Mouse (Mus musculus): ENCODE measurements around the gene Qrich2. TPM values are rescaled to one million over a fixed set of nuclear protein-coding genes. Genes with fewer than 3 reads are reported as not detected.
A peak's percentile ranks its signal among the peaks of the same experiment; 100 is the strongest.

Qrich2 gene
- total and polyA plus RNA-seq, 3 experiments, result 0.29 to 0.38 (median 0.32) TPM

DNA sequence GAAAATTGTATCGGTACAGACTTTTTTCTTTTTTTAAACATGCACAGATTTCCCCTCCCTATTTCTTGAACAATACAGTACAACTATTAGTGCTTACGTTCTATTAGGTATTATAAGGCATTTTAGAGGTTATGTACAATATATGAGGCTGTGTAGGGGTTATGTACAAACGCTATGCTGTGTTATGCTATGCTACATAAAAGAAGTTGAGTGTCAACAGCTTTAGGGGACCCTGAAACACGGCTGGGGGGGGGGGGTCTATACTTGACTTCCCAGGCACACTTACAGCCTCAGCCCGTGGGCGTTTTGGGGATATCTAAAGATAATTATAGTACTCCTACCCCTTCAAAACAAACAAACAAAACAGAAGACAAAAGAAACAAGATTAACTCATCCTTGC, 33.9 kb downstream of the Qrich2 start:
- DNase-seq (ENCODE audit: extremely low read depth), result no peak
- peak overlapping the region; percentile 59 for H3K9ac ChIP-seq (ENCODE audit: insufficient read depth, low read depth)
- no peaks in the 10 kb centered on the region for H3K9me3 ChIP-seq (replicated peaks; ENCODE audit: low read length)
- dilution Hi-C loops (cut with MboI; ENCODE audit: extremely low pct_ligation_motif_present, extremely low pct_unique_long_range_greater_than_20kb, low sequenced_read_pairs) (no loop called here), in situ Hi-C loops (cut with MboI; ENCODE audit: low pct_ligation_motif_present, low pct_unique_long_range_greater_than_20kb, low sequenced_read_pairs) (no loop called here)
- peaks cover 30 to 72% of the 10 kb centered on the region in 2 experiments for H3K4me1 ChIP-seq (ENCODE audit: control insufficient read depth in 1 of 2, insufficient read depth in 2 of 2)
- H3K79me2 ChIP-seq (replicated peaks; ENCODE audit: control insufficient read depth, extremely low read depth, insufficient read depth, poor library complexity, severe bottlenecking), result peaks cover 30% of the 10 kb centered on the region
- H3K27ac ChIP-seq (ENCODE audit: insufficient read depth, low read depth), result peak overlapping the region; percentile 98
- H3K36me3 ChIP-seq (replicated peaks in 1 of 2; ENCODE audit: control insufficient read depth in 1 of 2, insufficient read depth in 1 of 2, low read length in 1 of 2), result peaks cover 8 to 16% of the 10 kb centered on the region in 2 experiments
- peak overlapping the region; percentile 79; the same call in 1 of the 2 replicates for H3K4me2 ChIP-seq (ENCODE audit: insufficient read depth, low read depth, poor library complexity, severe bottlenecking)
- no peak overlapping the region for H3K4me3 ChIP-seq (replicated peaks in 1 of 3; ENCODE audit: low read depth in 2 of 3, low read length in 2 of 3, poor library complexity in 1 of 3)
- no peak for TF ChIP-seq MAX (IDR thresholded peaks at IDR 0.05; ENCODE audit: low read length)
- TF ChIP-seq SIN3A (IDR thresholded peaks at IDR 0.05; ENCODE audit: low read length), result peak; percentile 59; the same call in 1 of the 2 replicates
- no peak for TF ChIP-seq EP300 (IDR thresholded peaks at IDR 0.05; ENCODE audit: low read length)
- 0 out of 2 replicates have a peak, but pooled peaks have one; percentile 12 for TF ChIP-seq MAZ (IDR thresholded peaks at IDR 0.05; ENCODE audit: low read depth, low read length)
- no peaks in the 10 kb centered on the region for H3K27me3 ChIP-seq (replicated peaks)

DNA sequence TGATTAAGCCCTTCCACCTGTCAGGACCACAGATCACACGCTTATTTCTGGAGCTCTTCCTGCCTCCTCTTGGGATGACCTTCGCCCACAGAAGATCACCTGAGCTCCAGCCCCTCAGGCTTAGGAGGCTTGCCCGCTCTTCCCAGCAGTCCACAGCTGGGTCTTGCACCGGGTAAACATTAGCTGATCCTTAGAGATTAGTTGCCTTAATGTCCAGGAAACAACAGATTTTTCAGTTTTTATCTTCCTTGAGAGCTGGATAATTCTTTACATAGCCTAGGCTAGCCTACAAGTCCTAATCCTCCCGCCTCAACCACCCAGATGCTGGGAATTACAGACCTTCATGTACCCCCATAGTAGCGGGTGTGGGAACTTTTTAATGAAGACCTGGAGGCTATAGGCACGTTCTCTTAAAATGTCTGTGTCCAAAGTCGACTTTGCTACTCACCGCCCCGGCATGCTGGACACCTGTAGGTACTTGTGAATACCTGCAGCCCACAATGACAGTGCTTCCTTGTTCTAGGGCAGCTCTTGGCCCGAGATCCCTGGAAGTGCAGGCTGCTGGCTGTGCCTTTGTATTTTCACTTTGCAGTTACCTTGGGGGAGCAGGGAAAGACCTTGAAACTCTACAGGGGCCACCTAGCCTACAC, 34.5 kb downstream of the Qrich2 start:
- dilution Hi-C loops (cut with MboI; ENCODE audit: extremely low pct_ligation_motif_present, extremely low pct_unique_long_range_greater_than_20kb, low sequenced_read_pairs), result no loop called here
- H3K4me1 ChIP-seq (ENCODE audit: control insufficient read depth in 1 of 2, insufficient read depth in 2 of 2), result peaks cover 29 to 72% of the 10 kb centered on the region in 2 experiments

GRCm38 (mm10) chr11:116430723-116431427, 35.2 kb downstream of the Qrich2 start:
- TF ChIP-seq MYC (IDR thresholded peaks at IDR 0.05; ENCODE audit: low read depth, low read length), result no peak
- TF ChIP-seq MXI1 (IDR thresholded peaks at IDR 0.05; ENCODE audit: low read depth, low read length), result no peak
- no peak for TF ChIP-seq CHD2 (IDR thresholded peaks at IDR 0.05; ENCODE audit: low read length)
- TF ChIP-seq MAX (IDR thresholded peaks at IDR 0.05; ENCODE audit: low read length), result no peak
- no peak for TF ChIP-seq TBP (conservative IDR thresholded peaks at IDR 0.05; ENCODE audit: low read depth, low read length)
- no peak for TF ChIP-seq ZMIZ1 (IDR thresholded peaks at IDR 0.05; ENCODE audit: low read depth, low read length)
- no peak for TF ChIP-seq ZNF384 (IDR thresholded peaks at IDR 0.05; ENCODE audit: low read depth, low read length)
- no peak for TF ChIP-seq RAD21 (IDR thresholded peaks at IDR 0.05; ENCODE audit: low read depth, low read length)
- no peak for TF ChIP-seq HCFC1 (IDR thresholded peaks at IDR 0.05; ENCODE audit: low read depth, low read length)
- in situ Hi-C loops (cut with MboI; ENCODE audit: low pct_ligation_motif_present, low pct_unique_long_range_greater_than_20kb, low sequenced_read_pairs) (no loop called here), dilution Hi-C loops (cut with MboI; ENCODE audit: extremely low pct_ligation_motif_present, extremely low pct_unique_long_range_greater_than_20kb, low sequenced_read_pairs) (no loop called here)
- DNase-seq (ENCODE audit: extremely low read depth), result no peak
- Histone ChIP-seq H3K4me1 (ENCODE audit: control insufficient read depth in 1 of 2, insufficient read depth in 2 of 2) (peaks cover 29 to 65% of the 10 kb centered on the region in 2 experiments), H3K27ac (ENCODE audit: insufficient read depth, low read depth) (no peak overlapping the region; the same call in 1 of the 2 replicates), H3K9ac (ENCODE audit: insufficient read depth, low read depth) (0 out of 2 replicates have a peak overlapping the region, but pooled peaks have one; percentile 32), H3K27me3 (replicated peaks) (no peaks in the 10 kb centered on the region), H3K4me2 (ENCODE audit: insufficient read depth, low read depth, poor library complexity, severe bottlenecking) (no peak overlapping the region), H3K79me2 (replicated peaks; ENCODE audit: control insufficient read depth, extremely low read depth, insufficient read depth, poor library complexity, severe bottlenecking) (peaks cover 17% of the 10 kb centered on the region), H3K36me3 (replicated peaks in 1 of 2; ENCODE audit: control insufficient read depth in 1 of 2, insufficient read depth in 1 of 2, low read length in 1 of 2) (peaks cover 5 to 8% of the 10 kb centered on the region in 2 experiments), H3K4me3 (replicated peaks in 1 of 3; ENCODE audit: low read depth in 2 of 3, low read length in 2 of 3, poor library complexity in 1 of 3) (no peak overlapping the region), H3K9me3 (replicated peaks; ENCODE audit: low read length) (no peaks in the 10 kb centered on the region)

More for the DNA sequence above, 34.5 kb downstream of the Qrich2 start:
- H3K4me3 ChIP-seq (replicated peaks in 1 of 3; ENCODE audit: low read depth in 2 of 3, low read length in 2 of 3, poor library complexity in 1 of 3), result no peak overlapping the region
- no peak overlapping the region for H3K9ac ChIP-seq (ENCODE audit: insufficient read depth, low read depth)
- in situ Hi-C loops (cut with MboI; ENCODE audit: low pct_ligation_motif_present, low pct_unique_long_range_greater_than_20kb, low sequenced_read_pairs), result no loop called here
- peaks cover 24% of the 10 kb centered on the region for H3K79me2 ChIP-seq (replicated peaks; ENCODE audit: control insufficient read depth, extremely low read depth, insufficient read depth, poor library complexity, severe bottlenecking)
- no peaks in the 10 kb centered on the region for H3K27me3 ChIP-seq (replicated peaks)
- H3K4me2 ChIP-seq (ENCODE audit: insufficient read depth, low read depth, poor library complexity, severe bottlenecking), result no peak overlapping the region
- TF ChIP-seq ETS1 (conservative IDR thresholded peaks at IDR 0.05; ENCODE audit: low read depth, low read length) (no peak), JUN (IDR thresholded peaks at IDR 0.05; ENCODE audit: insufficient read depth, low read depth, low read length) (no peak)
- H3K36me3 ChIP-seq (replicated peaks in 1 of 2; ENCODE audit: control insufficient read depth in 1 of 2, insufficient read depth in 1 of 2, low read length in 1 of 2), result peaks cover 7 to 13% of the 10 kb centered on the region in 2 experiments
- no peaks in the 10 kb centered on the region for H3K9me3 ChIP-seq (replicated peaks; ENCODE audit: low read length)
- no peak for DNase-seq (ENCODE audit: extremely low read depth)
- H3K27ac ChIP-seq (ENCODE audit: insufficient read depth, low read depth), result peak overlapping the region; percentile 53

Data from CH12.LX (cell line).